8 mouse cellular contexts compared by ENCODE assay signal in the genomic region with DNA sequence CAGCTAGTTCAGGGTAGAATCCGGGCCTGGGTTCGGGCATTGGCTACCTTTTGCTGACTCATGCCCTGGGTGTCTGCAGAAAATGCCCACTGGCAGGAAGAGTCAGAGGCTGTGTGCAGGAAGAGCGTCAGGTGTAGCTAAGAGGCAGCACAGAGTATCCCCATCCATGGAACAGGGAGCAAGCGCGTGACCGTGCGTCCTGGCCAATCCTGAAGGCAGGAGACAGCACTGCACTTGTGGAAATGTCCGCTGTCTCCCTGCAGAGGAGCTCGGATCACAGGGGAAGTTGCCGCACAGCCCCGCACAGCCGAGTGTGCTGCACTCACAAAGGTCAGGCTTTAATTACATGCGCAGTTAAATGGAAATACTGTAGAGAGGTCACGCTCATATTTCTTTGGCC.
A peak's percentile ranks its signal among the peaks of the same experiment; 100 is the strongest.
DNase-seq lines count a peak whose midpoint lies in the region; ATAC-seq and TF ChIP-seq lines count a peak whose summit lies in the region.
"Had no signal": no experiment of that assay in that cellular context is flagged by ENCODE, and none has a peak within 500 bp of the region (broad histone marks: within the 10 kb centered on the region; RNA-seq: fewer than 3 reads in every experiment).

No protein-coding gene starts in this region.

- in situ Hi-C loops in ES-E14 (cut with MboI; ENCODE audit: low sequenced_read_pairs in 2 of 2, unreplicated experiment in 2 of 2), result no loop called here

- 29% methylated on average over 14 of the region's 14 CpGs for WGBS in heart, embryonic 12.5 days
- WGBS in kidney, embryonic 15.5 days, result 18% methylated on average over 14 of the region's 14 CpGs

- H3K4me1 ChIP-seq in E14TG2a.4 (replicated peaks; ENCODE audit: low read depth, low read length) (peaks cover 57% of the 10 kb centered on the region), ES-E14 (ENCODE audit: control insufficient read depth in 2 of 2, insufficient read depth in 2 of 2, low read length in 2 of 2, poor library complexity in 1 of 2) (peaks cover 2 to 15% of the 10 kb centered on the region in 2 experiments; a peak in 2 of 4 replicates)
- peaks cover 41% of the 10 kb centered on the region for H3K4me1 ChIP-seq in heart, embryonic 12.5 days (replicated peaks)
- H3K4me1 ChIP-seq in kidney, embryonic 15.5 days, result peaks cover 26% of the 10 kb centered on the region

- 0 out of 2 replicates have a peak, but pooled peaks have one; percentile 40 for ATAC-seq in heart, embryonic 12.5 days (ENCODE audit: insufficient number of reproducible peaks, low FRiP score)
- peak; percentile 54; the same call in 1 of the 2 replicates for ATAC-seq in kidney, embryonic 15.5 days (replicated peaks; ENCODE audit: low FRiP score)

- no peak overlapping the region for H3K27ac ChIP-seq in ES-E14 (ENCODE audit: insufficient read depth, low read depth, low read length, poor library complexity, severe bottlenecking)
- no peak overlapping the region for H3K27ac ChIP-seq in heart, embryonic 12.5 days (ENCODE audit: poor library complexity, severe bottlenecking)
- H3K27ac ChIP-seq in kidney, embryonic 15.5 days, result no peak overlapping the region
- H3K27ac ChIP-seq: macrophage had no signal

- no peaks in the 10 kb centered on the region for H3K27me3 ChIP-seq in E14TG2a.4 (ENCODE audit: insufficient read depth, low read length)
- H3K27me3 ChIP-seq in heart, embryonic 12.5 days (replicated peaks), result no peaks in the 10 kb centered on the region
- peaks cover 50% of the 10 kb centered on the region for H3K27me3 ChIP-seq in kidney, embryonic 15.5 days

- H3K36me3 ChIP-seq in E14TG2a.4 (ENCODE audit: insufficient read depth, low read length) (no peaks in the 10 kb centered on the region), ES-E14 (ENCODE audit: control insufficient read depth, insufficient read depth, low read length, poor library complexity, severe bottlenecking) (no peaks in the 10 kb centered on the region; the same call in 1 of the 2 replicates)
- no peaks in the 10 kb centered on the region for H3K36me3 ChIP-seq in heart, embryonic 12.5 days
- H3K36me3 ChIP-seq in kidney, embryonic 15.5 days, result no peaks in the 10 kb centered on the region

- intact Hi-C loops in left cerebral cortex, postnatal 14 days (cut with DNase I), result no loop called here

- H3K9me3 ChIP-seq in E14TG2a.4 (ENCODE audit: low read length), result no peaks in the 10 kb centered on the region
- no peaks in the 10 kb centered on the region for H3K9me3 ChIP-seq in ES-E14 (ENCODE audit: control insufficient read depth, insufficient read depth, low read depth, low read length)
- no peaks in the 10 kb centered on the region for H3K9me3 ChIP-seq in heart, embryonic 12.5 days (replicated peaks)
- no peaks in the 10 kb centered on the region for H3K9me3 ChIP-seq in kidney, embryonic 15.5 days (replicated peaks)

- H3K9ac ChIP-seq in ES-E14 (ENCODE audit: insufficient read depth, low read depth, low read length, poor library complexity, severe bottlenecking), result no peak overlapping the region
- 0 out of 2 replicates have a peak overlapping the region, but pooled peaks have one; percentile 10 for H3K9ac ChIP-seq in heart, embryonic 12.5 days
- H3K9ac ChIP-seq in kidney, embryonic 15.5 days, result no peak overlapping the region

- H3K4me2 ChIP-seq in heart, embryonic 12.5 days, result peak overlapping the region; percentile 44
- peak overlapping the region; percentile 35 for H3K4me2 ChIP-seq in kidney, embryonic 15.5 days

- no peak for TF ChIP-seq CTCF in E14TG2a.4 (conservative IDR thresholded peaks at IDR 0.05; ENCODE audit: low read length)

- no peak for DNase-seq in ES-E14 (ENCODE audit: low read depth, low spot score)
- DNase-seq in skeletal muscle tissue, adult 2 months (ENCODE audit: low read depth, low spot score), result peak; percentile 83
- no peak for DNase-seq in MN1 (ENCODE audit: low spot score)
- no peak for DNase-seq in left cerebral cortex, postnatal 14 days (ENCODE audit: low spot score in 2 of 2)

- H3K4me3 ChIP-seq in E14TG2a.4 (replicated peaks; ENCODE audit: low read length) (peak overlapping the region; percentile 59), ES-E14 (ENCODE audit: insufficient read depth in 1 of 2, low read depth in 1 of 2, low read length in 2 of 2, poor library complexity in 1 of 2, severe bottlenecking in 1 of 2) (peak overlapping the region; percentile 7 to 8; a peak in 1 of 4 replicates)
- H3K4me3 ChIP-seq in heart, embryonic 12.5 days, result peak overlapping the region; percentile 2
- 0 out of 2 replicates have a peak overlapping the region, but pooled peaks have one; percentile 14 for H3K4me3 ChIP-seq in kidney, embryonic 15.5 days (replicated peaks)

TF ChIP-seq in ES-E14, 5 proteins besides CTCF, POLR2A, EP300 and RAD21:
- TF ChIP-seq ZC3H11A (IDR thresholded peaks at IDR 0.05; ENCODE audit: borderline replicate concordance, low read depth, low read length) (no peak), MAFK (IDR thresholded peaks at IDR 0.05; ENCODE audit: insufficient read depth, low read depth, low read length) (peak; percentile 47; the same call in 1 of the 2 replicates), ZNF384 (IDR thresholded peaks at IDR 0.05; ENCODE audit: low read depth, low read length) (no peak), CHD2 (IDR thresholded peaks at IDR 0.05; ENCODE audit: low read depth, low read length) (no peak), HCFC1 (IDR thresholded peaks at IDR 0.05; ENCODE audit: borderline replicate concordance, insufficient read depth, low read length) (no peak)

Comparison
In these comparisons a context has a peak if more than half of its experiments do, and no peak if none do; other contexts are left out.
1. H3K4me3 ChIP-seq: peak in every context shown above with its lines; median percentile 59 in E14TG2a.4; 14 in kidney, embryonic 15.5 days; 8 in ES-E14; 2 in heart, embryonic 12.5 days.